15 mouse cellular contexts compared by ENCODE assay signal in genomic region chr2:29891773-29892172, GRCm38 (mm10). TPM values are rescaled to one million over a fixed set of nuclear protein-coding genes. Genes with fewer than 3 reads are reported as not detected.
DNase-seq lines count a peak whose midpoint lies in the region; ATAC-seq lines count a peak whose summit lies in the region.
"Had no signal": no experiment of that assay in that cellular context is flagged by ENCODE, and none has a peak within 500 bp of the region (broad histone marks: within the 10 kb centered on the region; RNA-seq: fewer than 3 reads in every experiment).

No protein-coding gene starts in this region.

- peaks cover 55% of the 10 kb centered on the region for H3K36me3 ChIP-seq in midbrain, embryonic 10.5 days
- peaks cover 22% of the 10 kb centered on the region for H3K36me3 ChIP-seq in midbrain, embryonic 11.5 days (ENCODE audit: control insufficient read depth, insufficient read depth, low read length)
- H3K36me3 ChIP-seq in neural tube, embryonic 13.5 days: peaks cover 54% of the 10 kb centered on the region

- peak overlapping the region; percentile 100; the same call in 1 of the 2 replicates for H3K4me3 ChIP-seq in midbrain, embryonic 10.5 days
- H3K4me3 ChIP-seq in midbrain, embryonic 11.5 days (ENCODE audit: low read depth, low read length): no peak overlapping the region
- 0 out of 2 replicates have a peak overlapping the region, but pooled peaks have one; percentile 3 for H3K4me3 ChIP-seq in neural tube, embryonic 13.5 days

- H3K4me1 ChIP-seq in midbrain, embryonic 10.5 days: peaks cover 24% of the 10 kb centered on the region
- H3K4me1 ChIP-seq in midbrain, embryonic 11.5 days (ENCODE audit: control insufficient read depth, insufficient read depth, low read length): peaks cover 16% of the 10 kb centered on the region
- peaks cover 19% of the 10 kb centered on the region for H3K4me1 ChIP-seq in neural tube, embryonic 13.5 days (replicated peaks)

- no peak overlapping the region for H3K9ac ChIP-seq in midbrain, embryonic 11.5 days (ENCODE audit: low read length)
- H3K9ac ChIP-seq in neural tube, embryonic 13.5 days: no peak overlapping the region
- H3K9ac ChIP-seq: forebrain, embryonic 12.5 days had no signal

- no peak for ATAC-seq in midbrain, embryonic 11.5 days (ENCODE audit: low FRiP score)
- no peak for ATAC-seq in neural tube, embryonic 13.5 days (ENCODE audit: low read depth)
- ATAC-seq: activated CD4-positive, CD25-positive, alpha-beta regulatory T cell, adult 4 months had no signal

- no peaks in the 10 kb centered on the region for H3K27me3 ChIP-seq in midbrain, embryonic 10.5 days (ENCODE audit: low read depth, poor library complexity, severe bottlenecking)
- no peaks in the 10 kb centered on the region for H3K27me3 ChIP-seq in midbrain, embryonic 11.5 days (ENCODE audit: control insufficient read depth, insufficient read depth, low read length)
- H3K27me3 ChIP-seq in neural tube, embryonic 13.5 days: no peaks in the 10 kb centered on the region
- H3K27me3 ChIP-seq: heart, embryonic 13.5 days had no signal

- 94% methylated on average over 6 of the region's 6 CpGs for WGBS in midbrain, embryonic 10.5 days
- 90% methylated on average over 6 of the region's 6 CpGs for WGBS in midbrain, embryonic 11.5 days
- 92% methylated on average over 6 of the region's 6 CpGs for WGBS in neural tube, embryonic 13.5 days

- H3K9me3 ChIP-seq in midbrain, embryonic 10.5 days (replicated peaks): no peaks in the 10 kb centered on the region
- no peaks in the 10 kb centered on the region for H3K9me3 ChIP-seq in midbrain, embryonic 11.5 days (ENCODE audit: control insufficient read depth, low read length)
- H3K9me3 ChIP-seq in neural tube, embryonic 13.5 days: no peaks in the 10 kb centered on the region
- H3K9me3 ChIP-seq: forebrain, embryonic 12.5 days; heart, embryonic 13.5 days had no signal

- peak; percentile 83 for DNase-seq in cerebellum, adult 11-12 months
- no peak for DNase-seq in cerebellum, postnatal 10 days
- no peak for DNase-seq in midbrain, embryonic 10.5 days (ENCODE audit: low spot score)
- DNase-seq in midbrain, embryonic 11.5 days (ENCODE audit: low spot score, missing footprints): no peak
- peak; percentile 76 to 80 for DNase-seq in cerebellum, postnatal 25 days
- no peak for DNase-seq in MN1 (ENCODE audit: low spot score)
- DNase-seq in frontal cortex, postnatal 36 days (ENCODE audit: low spot score in 2 of 2): no peak
- DNase-seq: kidney, adult 2 months; kidney, postnatal 25 days; lung, adult 18-20 months; lung, postnatal 4 days had no signal

- no peak overlapping the region for H3K4me2 ChIP-seq in midbrain, embryonic 11.5 days
- H3K4me2 ChIP-seq in neural tube, embryonic 13.5 days: peak overlapping the region; percentile 93

- H3K27ac ChIP-seq in midbrain, embryonic 10.5 days (replicated peaks): peak overlapping the region; percentile 97; the same call in 1 of the 2 replicates
- H3K27ac ChIP-seq in midbrain, embryonic 11.5 days (ENCODE audit: low read depth, low read length): no peak overlapping the region
- no peak overlapping the region for H3K27ac ChIP-seq in neural tube, embryonic 13.5 days (replicated peaks)
- H3K27ac ChIP-seq: forebrain, embryonic 12.5 days; heart, embryonic 13.5 days had no signal

RNA-seq across cellular contexts. Expression of gene Odf2, which starts 2.8 kb away (rescaled TPM):
- polyA plus RNA-seq in midbrain, embryonic 10.5 days (2016; fragmentation: Nextera tagmentation; extraction: Ambion mirVana): 116 and 133 TPM in 2 replicates
- 79.4 and 86.7 TPM in 2 replicates for polyA plus RNA-seq in midbrain, embryonic 11.5 days (2014; fragmentation: Nextera tagmentation; extraction: Ambion mirVana)
- 65.6 and 68.1 TPM in 2 replicates for polyA plus RNA-seq in neural tube, embryonic 13.5 days (2015; fragmentation: Nextera tagmentation; extraction: Ambion mirVana)

RNA-seq across cellular contexts. Expression of gene Cercam, which starts 22.8 kb away (rescaled TPM):
- polyA plus RNA-seq in midbrain, embryonic 10.5 days (2016; fragmentation: Nextera tagmentation; extraction: Ambion mirVana): 39.1 and 42.5 TPM in 2 replicates
- polyA plus RNA-seq in midbrain, embryonic 11.5 days (2014; fragmentation: Nextera tagmentation; extraction: Ambion mirVana): 13.4 and 14.0 TPM in 2 replicates
- 24.8 and 25.5 TPM in 2 replicates for polyA plus RNA-seq in neural tube, embryonic 13.5 days (2015; fragmentation: Nextera tagmentation; extraction: Ambion mirVana)

RNA-seq across cellular contexts. Expression of gene Gle1, which starts 43.5 kb away (rescaled TPM):
- polyA plus RNA-seq in midbrain, embryonic 10.5 days (2016; fragmentation: Nextera tagmentation; extraction: Ambion mirVana): 70.2 and 70.4 TPM in 2 replicates
- polyA plus RNA-seq in midbrain, embryonic 11.5 days (2014; fragmentation: Nextera tagmentation; extraction: Ambion mirVana): 52.5 and 57.4 TPM in 2 replicates
- 72.3 and 74.1 TPM in 2 replicates for polyA plus RNA-seq in neural tube, embryonic 13.5 days (2015; fragmentation: Nextera tagmentation; extraction: Ambion mirVana)

Comparison
In these comparisons a context has a peak if more than half of its experiments do, and no peak if none do; other contexts are left out.
1. DNase-seq: peak in cerebellum, adult 11-12 months (single experiment) and cerebellum, postnatal 25 days (2 of 2); none in cerebellum, postnatal 10 days (0 of 2), midbrain, embryonic 10.5 days (single experiment), midbrain, embryonic 11.5 days (single experiment), MN1 (single experiment) and frontal cortex, postnatal 36 days (0 of 2).